Mouse (Mus musculus) central nervous system, embryonic 18 days (tissue): Measurements from ENCODE around the gene Comt. TPM values are rescaled to one million over a fixed set of nuclear protein-coding genes. Genes with fewer than 3 reads are reported as not detected.

Experiments
- polyA plus RNA-seq: library from polyadenylated mRNA; depleted of rRNA; stranded (reverse); fragments of >200 nt; gene quantifications from 2 replicates; pipeline ENCODE4 v1.2.3, GENCODE M21; 2012; rRNA removed

Gene Comt
- polyA plus RNA-seq, result 80.7 and 90.6 TPM in 2 replicates

DNA sequence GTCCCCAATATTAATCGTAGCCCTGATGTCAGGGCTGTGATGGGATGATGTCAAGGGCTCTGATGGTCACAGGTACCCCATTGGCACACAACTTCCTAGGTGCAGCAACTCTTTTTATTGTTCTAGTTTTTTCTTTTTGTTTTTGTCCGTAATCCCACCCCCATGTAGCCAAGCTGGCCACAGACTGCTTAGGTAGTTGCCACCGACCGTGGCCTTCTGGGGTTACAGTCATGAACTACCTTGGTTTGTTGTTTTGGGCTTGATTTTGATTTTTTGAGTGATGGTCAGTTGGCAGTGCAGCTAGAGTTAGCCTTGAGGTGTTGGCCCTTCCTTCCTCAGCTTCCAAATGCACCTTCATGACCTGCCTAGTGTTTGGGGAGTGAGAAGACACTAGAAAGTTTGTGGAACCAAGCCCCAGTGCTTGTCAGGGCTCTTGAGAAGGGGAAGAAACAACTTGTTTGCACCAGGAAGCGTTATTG, at the start of gene Comt:
Gene Comt, minus strand, starts transcription at position 51 of the 479 bp plus-strand sequence.

GRCm38 (mm10) chr16:18426215-18426791, 349 bp downstream of the Comt start, which contains the start of gene Txnrd2:
Txnrd2 (plus strand) TSS chr16:18426384.

Other genes starting within 250 kb of the Comt start
- gene Ccdc188, start 209.0 kb downstream of the Comt start, polyA plus RNA-seq, result not detected in 2 replicates
- 52.0 and 62.2 TPM in 2 replicates for gene Zdhhc8, start 191.7 kb downstream of the Comt start, polyA plus RNA-seq
- gene Trmt2a, start 178.2 kb downstream of the Comt start, polyA plus RNA-seq, result 92.8 and 93.7 TPM in 2 replicates
- gene Ranbp1, start 178.1 kb downstream of the Comt start, polyA plus RNA-seq, result 176 and 186 TPM in 2 replicates
- gene Gm49776, start 168.5 kb downstream of the Comt start, polyA plus RNA-seq, result 0.15 TPM in 1 of 2 replicates, not detected in the other
- gene Dgcr8, start 137.6 kb downstream of the Comt start, polyA plus RNA-seq, result 66.9 and 70.9 TPM in 2 replicates
- 99.7 and 100 TPM in 2 replicates for gene Tango2, start 78.7 kb downstream of the Comt start, polyA plus RNA-seq
- gene Arvcf, start 78.7 kb downstream of the Comt start, polyA plus RNA-seq, result 115 and 122 TPM in 2 replicates
- 26.0 and 26.7 TPM in 2 replicates for gene Txnrd2, start 468 bp downstream of the Comt start, polyA plus RNA-seq
- gene Gnb1l, start 71.9 kb upstream of the Comt start, polyA plus RNA-seq, result 13.3 and 14.6 TPM in 2 replicates
- 9.4 and 9.8 TPM in 2 replicates for gene Rtl10, start 72.0 kb upstream of the Comt start, polyA plus RNA-seq
- gene Tbx1, start 163.8 kb upstream of the Comt start, polyA plus RNA-seq, result 0.76 and 0.82 TPM in 2 replicates
- 12.9 and 13.7 TPM in 2 replicates for gene Gp1bb, start 195.6 kb upstream of the Comt start, polyA plus RNA-seq
- 109 and 129 TPM in 2 replicates for gene Gm49601, start 199.6 kb upstream of the Comt start, polyA plus RNA-seq
- gene Sept5, start 203.1 kb upstream of the Comt start, polyA plus RNA-seq, result 365 and 427 TPM in 2 replicates